Mouse (Mus musculus) embryonic facial prominence, embryonic 14.5 days (tissue): ENCODE results near the gene Aifm2. TPM values are rescaled to one million over a fixed set of nuclear protein-coding genes. Genes with fewer than 3 reads are reported as not detected.

ENCODE experiments used
- ATAC-seq: fragments of 200-750 bp; cut with Nextera tagmentation; 2 replicates; pipeline ENCODE4 v1.8.0; 2017; ENCODE audit warnings: low read depth, moderate number of reproducible peaks, moderate TSS enrichment
- DNase-seq: peaks from one replicate; pipeline ENCODE4 v3.0.0-alpha.2; 2015; ENCODE audit warnings: low spot score
- H3K27ac ChIP-seq: fragments of 300-500 bp; sonication (generic); replicated peaks from 2 replicates; pipeline ENCODE4 v1.5.1; 2014; ENCODE audit warnings: low read depth, mild to moderate bottlenecking, low read length, moderate library complexity
- H3K27me3 ChIP-seq: fragments of 300-500 bp; sonication (generic); replicated peaks from 2 replicates; pipeline ENCODE4 v1.6.1; 2014; ENCODE audit warnings: low read length; ENCODE audit not compliant: control insufficient read depth, insufficient read depth
- H3K36me3 ChIP-seq: fragments of 300-500 bp; sonication (generic); 2 replicates; pipeline ENCODE4 v1.6.1; 2014; ENCODE audit warnings: low read length, mixed read lengths; ENCODE audit not compliant: control insufficient read depth, insufficient read depth
- H3K4me1 ChIP-seq: fragments of 300-500 bp; sonication (generic); 2 replicates; pipeline ENCODE4 v1.6.1; 2014; ENCODE audit warnings: antibody characterized with exemption, low read length; ENCODE audit not compliant: control insufficient read depth, insufficient read depth
- H3K4me2 ChIP-seq: fragments of 300-500 bp; sonication (generic); 2 replicates; pipeline ENCODE4 v1.6.1; 2014; ENCODE audit warnings: low read depth, mild to moderate bottlenecking, low read length, moderate library complexity, mixed read lengths
- H3K4me3 ChIP-seq: fragments of 300-500 bp; sonication (generic); 2 replicates; pipeline ENCODE4 v1.5.1; 2014; ENCODE audit warnings: low read depth, mild to moderate bottlenecking, low read length
- H3K9ac ChIP-seq: fragments of 300-500 bp; sonication (generic); 2 replicates; pipeline ENCODE4 v1.6.1; 2014; ENCODE audit warnings: low read depth, mild to moderate bottlenecking, low read length, moderate library complexity, mixed read lengths
- H3K9me3 ChIP-seq: fragments of 300-500 bp; sonication (generic); 2 replicates; pipeline ENCODE4 v1.6.1; 2016; ENCODE audit warnings: low read length; ENCODE audit not compliant: control insufficient read depth
- WGBS: fragments of 180-500 bp; shearing (Covaris S2); extraction: QIAGEN DNeasy Blood & Tissue Kit; methylation state at CpG from one replicate; pipeline ENCODE4 v1.1.7; 2014; 5-methylcytosine and 5-hydroxymethylcytosine counted together
- polyA plus RNA-seq: library from polyadenylated mRNA; unstranded; fragments of >200 nt; fragmentation: Nextera tagmentation; extraction: Ambion mirVana; gene quantifications from 2 replicates; pipeline ENCODE4 v1.2.1, GENCODE M21; 2014

Gene Aifm2
- polyA plus RNA-seq, 1 experiment from 2014 or later, result 13.8 TPM

- no peak for DNase-seq
- no peak overlapping the region for H3K9ac ChIP-seq
- H3K4me3 ChIP-seq, result no peak overlapping the region
- H3K27ac ChIP-seq, result no peak overlapping the region
- ATAC-seq, result no peak
- H3K4me1 ChIP-seq, result peaks cover 6% of the 10 kb centered on the region
- no peaks in the 10 kb centered on the region for H3K9me3 ChIP-seq
- WGBS, result 72% methylated on average over 3 of the region's 3 CpGs
- H3K36me3 ChIP-seq, result no peaks in the 10 kb centered on the region
- no peak overlapping the region for H3K4me2 ChIP-seq
- no peaks in the 10 kb centered on the region for H3K27me3 ChIP-seq
Observed at GRCm38 (mm10) chr10:61713601-61714000, 1.5 kb upstream of the Aifm2 start.

DNA sequence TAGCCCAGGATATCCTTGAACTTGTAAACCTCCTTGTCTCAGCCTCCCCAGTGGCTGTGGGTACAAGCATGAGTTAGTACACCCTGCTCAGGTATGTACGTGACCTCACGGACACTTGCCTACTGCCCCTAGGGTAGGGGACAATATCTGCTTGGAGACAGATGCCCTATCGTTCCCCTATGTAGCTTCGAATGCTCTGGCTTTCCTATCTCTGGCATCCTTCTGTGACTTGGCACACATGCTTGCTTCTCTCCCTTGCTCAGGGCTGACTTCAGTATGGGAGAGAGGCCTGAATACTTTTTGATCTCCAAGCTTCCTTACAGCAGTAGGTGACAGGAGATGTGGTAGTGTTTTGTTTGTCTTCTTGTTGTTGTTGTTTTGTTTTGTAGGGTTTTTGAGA lies 917 bp upstream of the Aifm2 start:
- peaks cover 6% of the 10 kb centered on the region for H3K4me1 ChIP-seq
- no peak overlapping the region for H3K9ac ChIP-seq
- H3K4me3 ChIP-seq, result no peak overlapping the region
- no peak for DNase-seq
- WGBS, result 86% methylated on average over 4 of the region's 4 CpGs
- no peak overlapping the region for H3K27ac ChIP-seq
- H3K27me3 ChIP-seq, result no peaks in the 10 kb centered on the region
- no peak overlapping the region for H3K4me2 ChIP-seq
- no peaks in the 10 kb centered on the region for H3K36me3 ChIP-seq
- no peak for ATAC-seq
- H3K9me3 ChIP-seq, result no peaks in the 10 kb centered on the region

DNA sequence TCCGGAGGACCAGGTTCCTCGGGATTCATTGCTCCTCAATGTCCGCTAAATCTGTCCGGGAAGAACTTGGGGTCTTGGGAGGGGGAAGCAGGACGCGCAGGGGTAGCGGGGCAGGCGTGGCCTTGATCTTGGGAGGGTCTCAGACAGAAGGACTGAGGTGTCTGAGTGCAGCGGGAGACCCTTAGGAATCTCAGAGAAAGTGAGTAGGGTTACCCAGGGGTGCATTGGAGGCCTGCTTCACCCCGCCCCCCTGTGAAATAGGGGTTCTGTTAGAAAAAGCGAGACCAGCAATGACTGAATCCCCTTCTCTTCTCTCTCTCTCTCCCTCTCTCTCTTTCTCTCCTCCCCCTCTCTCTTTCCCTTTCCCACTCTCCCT lies 387 bp downstream of the Aifm2 start:
- ATAC-seq, result peak; percentile 19; the same call in 1 of the 2 replicates
- peak overlapping the region; percentile 92 for H3K4me2 ChIP-seq
- H3K27ac ChIP-seq, result no peak overlapping the region
- no peak for DNase-seq
- H3K9ac ChIP-seq, result peak overlapping the region; percentile 66
- no peaks in the 10 kb centered on the region for H3K27me3 ChIP-seq
- H3K9me3 ChIP-seq, result no peaks in the 10 kb centered on the region
- H3K4me1 ChIP-seq, result peaks cover 6% of the 10 kb centered on the region
- 2% methylated on average over 11 of the region's 11 CpGs for WGBS
- no peaks in the 10 kb centered on the region for H3K36me3 ChIP-seq
- peak overlapping the region; percentile 59 for H3K4me3 ChIP-seq

GRCm38 (mm10) chr10:61715996-61716864 lies 1.2 kb downstream of the Aifm2 start:
- DNase-seq (no peak), ATAC-seq (0 out of 2 replicates have a peak, but pooled peaks have one; percentile 28)
- H3K9ac ChIP-seq, result peak overlapping the region; percentile 66; the same call in 1 of the 2 replicates
- 77% methylated on average over 7 of the region's 7 CpGs for WGBS
- no peaks in the 10 kb centered on the region for H3K9me3 ChIP-seq
- H3K27ac ChIP-seq, result no peak overlapping the region
- H3K36me3 ChIP-seq, result no peaks in the 10 kb centered on the region
- H3K4me1 ChIP-seq, result peaks cover 6% of the 10 kb centered on the region
- no peaks in the 10 kb centered on the region for H3K27me3 ChIP-seq
- H3K4me3 ChIP-seq, result peak overlapping the region; percentile 59
- peak overlapping the region; percentile 92 for H3K4me2 ChIP-seq

GRCm38 (mm10) chr10:61717406-61718296 lies 2.6 kb downstream of the Aifm2 start:
- no peak overlapping the region for H3K27ac ChIP-seq
- peaks cover 6% of the 10 kb centered on the region for H3K4me1 ChIP-seq
- DNase-seq (no peak), ATAC-seq (no peak)
- H3K9me3 ChIP-seq, result no peaks in the 10 kb centered on the region
- no peaks in the 10 kb centered on the region for H3K36me3 ChIP-seq
- H3K4me3 ChIP-seq, result no peak overlapping the region
- H3K4me2 ChIP-seq, result no peak overlapping the region
- WGBS, result 90% methylated on average over 12 of the region's 12 CpGs
- H3K27me3 ChIP-seq, result no peaks in the 10 kb centered on the region
- no peak overlapping the region for H3K9ac ChIP-seq

GRCm38 (mm10) chr10:61720331-61720730 lies 5.3 kb downstream of the Aifm2 start:
- Histone ChIP-seq H3K27ac (no peak overlapping the region), H3K4me2 (no peak overlapping the region), H3K9ac (no peak overlapping the region), H3K36me3 (no peaks in the 10 kb centered on the region), H3K4me1 (peaks cover 6% of the 10 kb centered on the region), H3K9me3 (no peaks in the 10 kb centered on the region), H3K27me3 (no peaks in the 10 kb centered on the region), H3K4me3 (no peak overlapping the region)
- 87% methylated on average over 7 of the region's 7 CpGs for WGBS
- DNase-seq, result no peak
- no peak for ATAC-seq

DNA sequence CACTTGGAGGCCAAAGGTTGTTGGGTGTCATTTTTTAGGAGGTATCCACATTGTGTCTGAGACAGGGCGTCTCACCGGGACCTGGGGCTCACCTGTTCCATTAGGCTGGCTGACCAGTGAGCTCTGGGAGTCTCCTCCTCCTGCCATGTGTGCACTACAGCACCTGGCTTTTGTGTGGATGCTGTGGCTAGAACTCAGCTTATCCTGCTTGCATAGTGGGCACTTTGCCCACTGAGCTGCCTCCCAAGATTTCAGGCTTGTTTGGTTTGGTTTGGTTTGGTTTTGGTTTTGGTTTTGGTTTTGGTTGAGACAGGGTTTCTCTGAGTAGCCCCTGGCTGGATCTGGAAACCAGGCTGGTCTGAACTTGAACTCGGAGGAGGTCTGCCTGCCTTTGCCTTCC lies 7.2 kb downstream of the Aifm2 start:
- ATAC-seq (no peak), DNase-seq (no peak)
- H3K27ac ChIP-seq, result no peak overlapping the region
- H3K4me3 ChIP-seq, result no peak overlapping the region
- 78% methylated on average over 3 of the region's 3 CpGs for WGBS
- H3K4me2 ChIP-seq, result no peak overlapping the region
- H3K4me1 ChIP-seq, result no peaks in the 10 kb centered on the region
- no peak overlapping the region for H3K9ac ChIP-seq
- no peaks in the 10 kb centered on the region for H3K9me3 ChIP-seq
- no peaks in the 10 kb centered on the region for H3K36me3 ChIP-seq
- no peaks in the 10 kb centered on the region for H3K27me3 ChIP-seq

DNA sequence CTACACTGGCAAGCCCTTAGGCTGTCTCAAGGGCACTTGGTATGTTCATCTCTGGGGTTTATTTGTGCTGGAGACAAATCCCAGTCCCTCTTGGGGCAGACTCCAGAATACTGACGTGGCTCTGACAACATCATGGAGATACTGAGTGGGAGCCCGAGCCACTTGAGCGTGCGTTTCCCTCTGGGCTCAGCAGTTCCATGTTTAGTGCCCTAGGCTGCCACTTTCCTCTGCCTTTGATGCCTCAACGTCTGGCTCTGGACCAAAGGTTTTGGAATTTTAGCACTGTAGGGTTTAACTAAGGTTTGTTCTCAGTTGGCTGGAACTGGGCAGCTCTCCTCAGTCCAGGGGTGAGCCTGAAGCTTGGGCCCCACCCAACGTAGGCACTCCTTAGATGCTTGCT lies 8.2 kb downstream of the Aifm2 start:
- DNase-seq (no peak), ATAC-seq (no peak)
- Histone ChIP-seq H3K27ac (no peak overlapping the region), H3K9ac (no peak overlapping the region), H3K9me3 (no peaks in the 10 kb centered on the region), H3K4me2 (no peak overlapping the region), H3K27me3 (no peaks in the 10 kb centered on the region), H3K4me1 (no peaks in the 10 kb centered on the region), H3K4me3 (no peak overlapping the region), H3K36me3 (no peaks in the 10 kb centered on the region)
- WGBS, result 58% methylated on average over 6 of the region's 6 CpGs
